Mouse (Mus musculus) spleen, adult 2 months (tissue): Measurements from ENCODE around the gene Rdx.

Source experiments
- CTCF ChIP-seq: fragments of 200-500 bp; IDR thresholded peaks from 2 replicates; pipeline ENCODE4 v1.5.1; 2011; ENCODE audit warnings: mild to moderate bottlenecking, inconsistent platforms; ENCODE audit not compliant: insufficient read depth, insufficient read length, insufficient replicate concordance; ENCODE audit errors: extremely low read depth
- POLR2A ChIP-seq: fragments of 200-500 bp; IDR thresholded peaks from 2 replicates; pipeline ENCODE4 v1.6.1; 2011; ENCODE audit warnings: low read depth, low read length, inconsistent platforms

- TF ChIP-seq POLR2A (no peak), CTCF (no peak)
Observed at GRCm38 (mm10) chr9:52012311-52012710, 34.7 kb upstream of the Rdx start.
